Mouse (Mus musculus) neural tube, postnatal 0 days (tissue): ENCODE results near the gene Ywhah. TPM values are rescaled to one million over a fixed set of nuclear protein-coding genes. Genes with fewer than 3 reads are reported as not detected.

Experiments used
- polyA plus RNA-seq: library from polyadenylated mRNA; unstranded; fragments of >200 nt; fragmentation: Nextera tagmentation; extraction: Ambion mirVana; gene quantifications from 2 replicates; pipeline ENCODE4 v1.2.1, GENCODE M21; 2015

The Ywhah gene
- polyA plus RNA-seq = 985 and 986 TPM in 2 replicates

DNA sequence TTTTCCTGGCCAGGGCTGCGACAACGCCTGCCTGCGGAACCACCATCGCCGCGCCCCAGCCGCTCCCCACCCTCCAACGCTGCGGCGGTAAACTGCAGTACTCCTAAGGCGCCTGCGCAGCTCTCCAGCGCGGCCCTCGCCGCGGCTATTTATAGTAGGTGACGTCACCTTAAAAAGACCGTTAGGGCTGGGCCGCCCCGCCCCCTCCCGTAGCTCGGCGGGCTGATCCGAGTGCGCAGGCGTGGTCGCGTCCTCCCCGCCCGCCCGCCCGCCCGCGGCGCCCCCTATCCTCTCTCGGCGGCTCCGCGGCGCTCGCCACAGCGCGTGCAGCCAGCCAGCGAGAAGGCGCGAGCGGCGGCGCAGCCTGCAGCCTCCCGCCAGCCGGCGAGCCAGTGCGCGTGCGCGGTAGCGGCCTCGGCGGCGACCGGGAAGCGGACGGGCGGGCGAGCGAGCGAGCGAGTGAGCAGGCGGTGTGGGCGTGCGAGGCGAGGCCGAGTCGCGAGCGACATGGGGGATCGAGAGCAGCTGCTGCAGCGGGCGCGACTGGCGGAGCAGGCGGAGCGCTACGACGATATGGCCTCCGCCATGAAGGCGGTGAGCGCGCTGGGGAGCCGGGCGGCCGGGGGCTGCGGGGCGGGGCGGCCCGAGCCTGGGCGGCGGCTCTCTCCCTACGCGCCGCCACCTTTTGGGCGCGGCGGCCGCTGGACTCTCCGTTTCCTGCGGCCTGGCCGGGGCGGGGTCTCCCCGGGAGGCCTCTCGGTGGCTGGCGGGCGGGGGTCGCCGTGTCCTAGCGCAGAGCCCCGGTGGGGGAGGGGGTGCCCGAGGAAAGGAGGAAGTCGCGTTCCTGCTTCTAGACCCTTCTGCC is at the start of gene Ywhah:
Ywhah (plus strand) TSS at position 256 of the 865 bp plus-strand sequence.

Other genes starting within 250 kb of the Ywhah start
- gene Pisd, start 233.2 kb upstream of the Ywhah start, polyA plus RNA-seq = 72.8 and 82.3 TPM in 2 replicates
- not detected in 2 replicates for gene Gm20671, start 191.7 kb upstream of the Ywhah start, polyA plus RNA-seq
- gene Prr14l, start 164.6 kb upstream of the Ywhah start, polyA plus RNA-seq = 8.4 and 13.5 TPM in 2 replicates
- gene Depdc5, start 155.1 kb upstream of the Ywhah start, polyA plus RNA-seq = 13.9 and 18.3 TPM in 2 replicates
- gene Slc5a1, start 85.4 kb downstream of the Ywhah start, polyA plus RNA-seq = 0.15 and 0.23 TPM in 2 replicates
- 3.3 and 4.7 TPM in 2 replicates for gene Spon2, start 199.6 kb downstream of the Ywhah start, polyA plus RNA-seq